Mouse (Mus musculus): Measurements from ENCODE around the gene Lpar1.

Lpar1 gene

DNA sequence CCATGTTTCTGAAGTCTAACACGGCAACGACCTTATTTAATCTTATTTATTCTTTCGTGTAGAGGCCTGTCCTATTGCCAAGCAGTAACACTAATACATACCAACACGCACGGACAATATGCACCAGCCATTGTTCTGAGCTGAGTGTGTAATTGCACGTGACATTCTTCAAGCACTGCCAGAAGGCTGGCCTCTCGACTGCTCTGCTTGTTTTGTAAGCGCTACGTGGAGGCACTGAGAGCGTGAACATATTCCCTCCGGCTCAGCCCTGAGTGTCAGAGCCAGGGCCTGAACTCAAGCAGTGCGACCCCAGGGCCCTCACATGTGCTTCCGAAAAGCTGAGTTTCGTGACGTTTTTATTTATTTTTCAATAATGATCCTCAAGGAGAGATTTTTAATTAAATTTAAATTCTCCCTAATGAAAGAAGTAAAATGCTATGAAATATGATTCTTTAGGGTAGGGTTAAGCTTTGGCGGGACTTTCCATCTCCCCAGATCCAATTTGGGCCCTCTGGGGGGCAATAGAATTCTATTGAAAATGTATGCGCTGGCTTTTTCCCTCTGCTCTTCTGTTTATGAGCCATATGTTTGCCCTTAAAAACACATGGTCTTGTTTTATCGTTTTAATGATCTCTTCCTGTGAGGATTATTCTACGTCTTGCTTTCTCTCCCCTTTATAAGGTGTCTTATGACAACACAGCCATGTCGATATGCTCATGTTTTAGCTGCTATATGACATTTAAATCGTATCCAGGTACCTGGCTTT, 52.5 kb downstream of the Lpar1 start:
- DNase-seq, result no peak

DNA sequence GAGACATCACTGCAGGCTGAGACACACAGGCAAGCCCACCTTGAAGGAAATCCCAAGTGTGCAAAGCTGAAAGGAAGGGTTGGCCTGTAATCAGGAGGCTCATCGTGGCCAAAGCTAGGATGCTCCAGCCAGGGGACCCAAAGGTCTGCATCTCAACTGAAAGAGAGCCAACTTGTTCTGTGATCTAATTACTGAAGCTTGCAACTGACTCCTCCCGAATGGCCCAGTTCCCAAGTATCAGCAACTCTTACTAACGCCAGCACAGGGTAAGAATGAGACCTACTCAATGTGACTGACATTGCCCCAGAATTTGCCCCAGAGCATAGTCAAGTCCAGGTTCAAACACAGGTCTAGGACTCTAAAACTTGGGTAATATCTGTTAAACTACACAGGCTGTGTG, 53.9 kb downstream of the Lpar1 start:
- no peak for DNase-seq

- no peak for DNase-seq
These were observed 54.5 kb downstream of the Lpar1 start for GRCm38 (mm10) chr4:58499241-58499640.

- no peak for DNase-seq
These were observed 55.0 kb downstream of the Lpar1 start for GRCm38 (mm10) chr4:58498734-58499133.

- DNase-seq, result no peak
These were observed 56.4 kb downstream of the Lpar1 start for GRCm38 (mm10) chr4:58497284-58497683.

GRCm38 (mm10) chr4:58496743-58497142, 57.0 kb downstream of the Lpar1 start:
- no peak for DNase-seq

DNA sequence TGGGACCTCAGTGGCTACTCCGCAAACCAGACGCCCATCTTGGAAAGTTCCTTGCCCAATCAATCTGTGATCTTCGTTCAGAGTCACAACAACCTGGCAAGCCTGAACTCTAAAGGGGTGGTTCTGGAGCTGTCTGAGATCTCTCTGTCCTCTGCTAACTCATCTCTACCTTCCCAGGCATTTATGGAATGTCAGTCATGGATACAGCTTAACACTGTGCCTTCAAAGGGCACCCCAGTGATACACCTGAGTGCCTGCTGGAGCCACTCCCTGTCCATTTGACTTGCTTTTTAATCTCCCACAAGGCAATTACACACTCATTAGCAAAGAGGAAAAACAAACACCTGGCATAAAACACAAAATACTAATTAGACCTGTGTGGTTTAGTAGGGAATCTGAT, 62.0 kb downstream of the Lpar1 start:
- DNase-seq, result no peak

- DNase-seq, result no peak
These were observed 63.3 kb downstream of the Lpar1 start for GRCm38 (mm10) chr4:58490374-58490773.

DNA sequence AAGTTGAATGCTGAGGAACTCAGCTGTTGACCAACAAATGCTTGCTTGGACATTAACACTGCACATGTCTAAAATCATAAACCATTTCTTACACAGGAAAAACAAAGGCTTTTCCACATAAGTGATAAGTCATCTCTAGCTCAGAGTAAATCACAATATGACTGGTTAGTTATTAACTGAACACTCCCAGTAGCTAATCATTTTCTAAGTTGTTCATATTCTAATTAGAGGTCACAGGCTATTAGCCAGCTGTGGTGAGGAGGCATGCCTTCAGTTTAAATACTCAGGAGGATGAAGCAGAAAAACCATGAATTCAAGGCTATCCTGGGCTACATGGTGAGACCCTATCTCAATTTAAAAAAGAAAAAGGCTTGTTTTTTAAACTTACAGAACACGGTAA, 75.1 kb downstream of the Lpar1 start:
- DNase-seq, result no peak

- no peak for DNase-seq
These were observed 76.0 kb downstream of the Lpar1 start for GRCm38 (mm10) chr4:58477691-58478090.

- no peak for DNase-seq
These were observed 82.3 kb downstream of the Lpar1 start for GRCm38 (mm10) chr4:58471203-58471910.

DNA sequence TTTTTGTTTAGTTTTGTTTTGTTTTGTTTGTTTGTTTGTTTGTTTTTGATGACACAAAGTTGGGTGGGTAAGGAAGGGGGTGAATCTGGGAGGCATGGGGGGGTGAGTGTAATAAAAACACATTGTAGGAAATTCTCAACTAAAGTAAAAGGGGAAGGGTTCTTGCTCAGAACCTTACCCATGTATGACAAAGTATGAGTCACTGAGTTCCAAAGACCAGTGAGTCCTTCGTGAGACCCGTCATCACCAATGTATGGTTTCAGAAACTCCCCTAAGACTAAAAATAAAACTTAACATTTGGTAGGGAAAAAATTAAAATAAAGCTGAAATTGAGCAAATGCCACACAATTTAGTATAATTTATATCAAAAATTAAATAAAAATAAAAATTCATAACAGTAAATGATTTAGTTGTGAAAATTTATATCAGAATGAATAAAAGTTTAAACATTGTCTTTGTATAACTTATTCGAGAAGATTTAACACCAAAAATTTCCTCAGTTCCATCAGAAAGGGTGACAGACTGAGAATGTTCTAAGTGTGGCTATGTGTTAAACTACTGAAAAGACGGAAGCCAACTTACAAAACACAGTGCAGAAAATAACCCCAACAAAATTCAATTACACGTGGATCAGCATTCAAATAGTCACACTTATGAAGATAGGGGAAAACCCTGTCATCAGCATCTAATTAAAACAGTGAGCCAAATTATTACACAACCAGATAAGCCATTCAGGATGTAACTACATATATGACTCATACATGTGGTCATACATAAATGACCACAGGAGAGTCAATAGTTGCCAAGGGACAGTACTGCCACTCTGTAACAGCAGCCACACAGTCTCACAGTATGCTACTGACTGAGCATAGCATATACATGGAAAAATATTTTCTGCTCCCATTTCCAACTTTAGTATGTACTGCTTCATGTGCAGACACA, 83.8 kb downstream of the Lpar1 start:
- no peak for DNase-seq

- DNase-seq, result no peak
These were observed 84.7 kb downstream of the Lpar1 start for GRCm38 (mm10) chr4:58469035-58469434.

DNA sequence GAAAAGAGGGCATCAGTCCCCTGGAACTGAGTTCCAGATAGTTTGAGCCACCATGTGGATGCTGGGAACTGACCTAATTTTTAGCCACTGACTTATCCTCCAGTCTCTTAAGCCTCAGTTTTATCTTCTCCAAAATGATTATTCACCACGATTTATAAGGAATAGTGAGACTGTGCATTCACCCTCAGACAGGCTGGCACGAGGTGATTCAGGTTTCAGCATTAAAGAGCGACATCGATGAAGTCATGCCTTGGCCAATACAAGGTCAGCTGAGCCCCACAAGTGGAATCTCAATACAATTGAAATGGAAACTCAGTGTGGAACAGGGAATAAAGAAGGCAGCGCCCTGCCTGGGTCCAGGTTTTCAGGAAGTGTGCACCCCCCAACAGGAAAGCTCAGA, 88.1 kb downstream of the Lpar1 start:
- no peak for DNase-seq

- DNase-seq, result no peak
These were observed 89.1 kb downstream of the Lpar1 start for GRCm38 (mm10) chr4:58464390-58465164.

GRCm38 (mm10) chr4:58462990-58463389, 90.7 kb downstream of the Lpar1 start:
- DNase-seq, result no peak

- DNase-seq, result no peak
These were observed 91.1 kb downstream of the Lpar1 start for GRCm38 (mm10) chr4:58462586-58462985.

- no peak for DNase-seq
These were observed 100.4 kb downstream of the Lpar1 start for GRCm38 (mm10) chr4:58453334-58453733.

DNA sequence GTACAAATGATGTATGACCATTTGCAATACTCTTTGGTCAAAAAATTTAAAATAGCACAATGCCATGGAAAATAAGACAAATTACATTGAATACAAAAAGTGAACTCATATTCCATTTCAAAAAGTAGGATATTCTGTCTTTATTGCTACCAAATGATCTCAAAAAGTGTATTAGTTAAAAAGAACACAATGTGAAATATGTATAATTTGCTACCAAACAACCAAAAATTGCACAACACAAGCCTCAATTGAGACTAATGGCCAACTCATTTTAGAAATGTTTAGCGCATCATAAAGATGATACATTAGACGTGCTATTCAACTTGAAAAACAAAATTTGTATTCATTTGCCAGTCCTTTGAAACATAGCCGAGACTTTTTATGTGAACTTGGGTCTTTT, 104.9 kb downstream of the Lpar1 start:
- no peak for DNase-seq

GRCm38 (mm10) chr4:58447841-58448240, 105.9 kb downstream of the Lpar1 start:
- no peak for DNase-seq

DNA sequence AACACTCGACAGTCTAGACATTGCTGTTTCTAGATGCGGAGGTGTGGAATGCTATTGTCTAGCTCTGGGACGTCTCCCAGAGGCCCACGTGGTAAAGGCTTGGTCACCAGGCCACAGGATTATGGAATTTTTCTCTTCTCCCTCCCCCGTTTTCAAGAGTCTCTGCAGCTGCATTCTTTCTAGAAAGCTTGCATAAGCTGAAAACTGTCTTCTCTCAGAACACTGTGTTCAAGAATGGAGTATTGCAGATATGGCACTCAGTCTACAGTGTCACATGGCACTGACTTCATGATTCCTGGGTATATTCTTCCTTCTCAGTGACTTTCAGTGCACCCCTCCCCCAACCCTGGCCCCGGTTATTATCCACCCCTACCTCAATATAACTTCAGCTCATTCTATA, 107.9 kb downstream of the Lpar1 start:
- DNase-seq, result no peak

DNA sequence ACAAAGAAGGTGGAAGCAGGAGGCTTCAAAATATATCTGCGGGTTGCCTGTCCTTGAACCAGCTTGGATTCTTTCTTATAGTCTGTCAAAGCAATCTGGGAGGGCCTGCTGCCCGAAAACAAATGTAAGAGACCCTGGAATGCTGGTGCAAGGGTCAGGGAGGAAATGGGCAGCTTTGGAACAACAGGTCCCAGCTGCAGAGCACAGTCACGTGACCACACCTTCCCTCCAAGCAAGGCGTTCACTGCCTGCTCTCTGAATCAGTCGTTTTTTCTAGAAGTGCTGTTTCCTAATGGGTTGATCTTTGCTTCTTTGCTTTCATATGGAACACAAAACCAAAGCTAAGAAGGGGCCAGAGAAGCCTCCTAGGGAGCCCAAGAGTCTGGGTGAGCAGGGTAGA, 111.4 kb downstream of the Lpar1 start:
- no peak for DNase-seq

GRCm38 (mm10) chr4:58438654-58439053, 115.0 kb downstream of the Lpar1 start:
- DNase-seq, result no peak
